Mouse (Mus musculus): ENCODE data around the gene Ext2. TPM values are rescaled to one million over a fixed set of nuclear protein-coding genes. Genes with fewer than 3 reads are reported as not detected.
A peak's percentile ranks its signal among the peaks of the same experiment; 100 is the strongest.

The Ext2 gene
- total RNA-seq, 2 experiments from 2014 or later = 50.6 to 57.4 TPM

- H3K4me3 ChIP-seq = no peak overlapping the region
- peak in 1 of 2 experiments; percentile 37 for DNase-seq (ENCODE audit: extremely low spot score in 1 of 2, low spot score in 2 of 2)
- TF ChIP-seq CTCF (IDR thresholded peaks at IDR 0.05) = peak; percentile 93
- intact Hi-C loops (cut with DNase I) = loop anchor here (1.0 to 5.0 kb wide), 3 partner anchors 128 to 237 kb away; no protein-coding TSS in a partner anchor
- H3K27ac ChIP-seq = no peak overlapping the region
These were observed 163.4 kb downstream of the Ext2 start for GRCm38 (mm10) chr2:93659004-93659403.

- H3K4me3 ChIP-seq = no peak overlapping the region
- no peak overlapping the region for H3K27ac ChIP-seq
- TF ChIP-seq CTCF (IDR thresholded peaks at IDR 0.05) = no peak
- DNase-seq (ENCODE audit: extremely low spot score in 1 of 2, low spot score in 2 of 2) = no peak
- intact Hi-C loops (cut with DNase I) = loop anchor here (5.0 kb wide), 2 partner anchors 133 to 232 kb away; no protein-coding TSS in a partner anchor
These were observed 167.9 kb downstream of the Ext2 start for GRCm38 (mm10) chr2:93654336-93655055.

- H3K27ac ChIP-seq = no peak overlapping the region
- peak in 1 of 2 experiments; percentile 54 for DNase-seq (ENCODE audit: extremely low spot score in 1 of 2, low spot score in 2 of 2)
- TF ChIP-seq CTCF (IDR thresholded peaks at IDR 0.05) = no peak
- intact Hi-C loops (cut with DNase I) = no loop called here
- no peak overlapping the region for H3K4me3 ChIP-seq
These were observed 173.0 kb downstream of the Ext2 start for GRCm38 (mm10) chr2:93649243-93649870.

- intact Hi-C loops (cut with DNase I) = no loop called here
- no peak for TF ChIP-seq CTCF (IDR thresholded peaks at IDR 0.05)
- Histone ChIP-seq H3K4me3 (no peak overlapping the region), H3K27ac (no peak overlapping the region)
- no peak for DNase-seq (ENCODE audit: extremely low spot score in 1 of 2, low spot score in 2 of 2)
These were observed 174.3 kb downstream of the Ext2 start for GRCm38 (mm10) chr2:93647924-93648575.

- H3K27ac ChIP-seq = no peak overlapping the region
- H3K4me3 ChIP-seq = peak overlapping the region; percentile 11; the same call in 1 of the 2 replicates
- intact Hi-C loops (cut with DNase I) = no loop called here
- no peak for TF ChIP-seq CTCF (IDR thresholded peaks at IDR 0.05)
- peak in 1 of 2 experiments; percentile 27 for DNase-seq (ENCODE audit: extremely low spot score in 1 of 2, low spot score in 2 of 2)
These were observed 175.1 kb downstream of the Ext2 start for GRCm38 (mm10) chr2:93647051-93647923.

- DNase-seq (ENCODE audit: extremely low spot score in 1 of 2, low spot score in 2 of 2) = no peak
- H3K4me3 ChIP-seq = no peak overlapping the region
- intact Hi-C loops (cut with DNase I) = no loop called here
- no peak overlapping the region for H3K27ac ChIP-seq
- no peak for TF ChIP-seq CTCF (IDR thresholded peaks at IDR 0.05)
These were observed 176.6 kb downstream of the Ext2 start for GRCm38 (mm10) chr2:93645626-93646320.

- no peak for DNase-seq (ENCODE audit: extremely low spot score in 1 of 2, low spot score in 2 of 2)
- Histone ChIP-seq H3K4me3 (no peak overlapping the region), H3K27ac (no peak overlapping the region)
- TF ChIP-seq CTCF (IDR thresholded peaks at IDR 0.05) = no peak
- intact Hi-C loops (cut with DNase I) = no loop called here
These were observed 177.2 kb downstream of the Ext2 start for GRCm38 (mm10) chr2:93645197-93645596.

- no peak overlapping the region for H3K4me3 ChIP-seq
- DNase-seq (ENCODE audit: extremely low spot score in 1 of 2, low spot score in 2 of 2) = no peak
- no peak overlapping the region for H3K27ac ChIP-seq
- no peak for TF ChIP-seq CTCF (IDR thresholded peaks at IDR 0.05)
- intact Hi-C loops (cut with DNase I) = no loop called here
These were observed 177.6 kb downstream of the Ext2 start for GRCm38 (mm10) chr2:93644731-93645130.

GRCm38 (mm10) chr2:93644234-93644633, 178.1 kb downstream of the Ext2 start:
- Histone ChIP-seq H3K27ac (no peak overlapping the region), H3K4me3 (no peak overlapping the region)
- DNase-seq (ENCODE audit: extremely low spot score in 1 of 2, low spot score in 2 of 2) = no peak
- intact Hi-C loops (cut with DNase I) = no loop called here
- no peak for TF ChIP-seq CTCF (IDR thresholded peaks at IDR 0.05)

GRCm38 (mm10) chr2:93643403-93643780, 179.0 kb downstream of the Ext2 start:
- no peak for TF ChIP-seq CTCF (IDR thresholded peaks at IDR 0.05)
- Histone ChIP-seq H3K27ac (no peak overlapping the region), H3K4me3 (peak overlapping the region; percentile 32)
- intact Hi-C loops (cut with DNase I) = no loop called here
- DNase-seq (ENCODE audit: extremely low spot score in 1 of 2, low spot score in 2 of 2) = no peak

- intact Hi-C loops (cut with DNase I) = no loop called here
- Histone ChIP-seq H3K4me3 (no peak overlapping the region), H3K27ac (no peak overlapping the region)
- no peak for TF ChIP-seq CTCF (IDR thresholded peaks at IDR 0.05)
- no peak for DNase-seq (ENCODE audit: extremely low spot score in 1 of 2, low spot score in 2 of 2)
These were observed 187.8 kb downstream of the Ext2 start for GRCm38 (mm10) chr2:93634609-93635008.

All from left cerebral cortex, adult 2 months (tissue).